ENCODE assay signal across 10 mouse cellular contexts in genomic region chr11:102165971-102166722, GRCm38 (mm10). TPM values are rescaled to one million over a fixed set of nuclear protein-coding genes. Genes with fewer than 3 reads are reported as not detected.
DNase-seq lines count a peak whose midpoint lies in the region; ATAC-seq and TF ChIP-seq lines count a peak whose summit lies in the region.
"Had no signal": no experiment of that assay in that cellular context is flagged by ENCODE, and none has a peak within 500 bp of the region (broad histone marks: within the 10 kb centered on the region; RNA-seq: fewer than 3 reads in every experiment).

No protein-coding gene starts in this region.

- H3K4me3 ChIP-seq in hindbrain, embryonic 15.5 days, result no peak overlapping the region
- H3K4me3 ChIP-seq in hindbrain, embryonic 14.5 days (replicated peaks; ENCODE audit: low read length), result no peak overlapping the region
- no peak overlapping the region for H3K4me3 ChIP-seq in intestine, postnatal 0 days (ENCODE audit: low read depth, low read length)
- H3K4me3 ChIP-seq: forebrain, embryonic 13.5 days had no signal

- peaks cover 49% of the 10 kb centered on the region for H3K36me3 ChIP-seq in hindbrain, embryonic 15.5 days
- peaks cover 78% of the 10 kb centered on the region for H3K36me3 ChIP-seq in hindbrain, embryonic 14.5 days (replicated peaks; ENCODE audit: control insufficient read depth, insufficient read depth)
- peaks cover 52% of the 10 kb centered on the region for H3K36me3 ChIP-seq in intestine, postnatal 0 days (ENCODE audit: control insufficient read depth, insufficient read depth)

- WGBS in hindbrain, embryonic 15.5 days, result 67% methylated on average over 6 of the region's 6 CpGs
- WGBS in hindbrain, embryonic 14.5 days, result 70% methylated on average over 6 of the region's 6 CpGs
- 18% methylated on average over 6 of the region's 6 CpGs for WGBS in intestine, postnatal 0 days

- H3K27me3 ChIP-seq in hindbrain, embryonic 15.5 days, result no peaks in the 10 kb centered on the region
- H3K27me3 ChIP-seq in hindbrain, embryonic 14.5 days (ENCODE audit: control insufficient read depth, insufficient read depth, low read length), result no peaks in the 10 kb centered on the region
- H3K27me3 ChIP-seq in intestine, postnatal 0 days (replicated peaks; ENCODE audit: control insufficient read depth, insufficient read depth, low read length), result no peaks in the 10 kb centered on the region
- H3K27me3 ChIP-seq: forebrain, embryonic 13.5 days had no signal

- peak; percentile 45; the same call in 1 of the 2 replicates for ATAC-seq in hindbrain, embryonic 15.5 days (ENCODE audit: low FRiP score, low read depth)
- ATAC-seq in hindbrain, embryonic 14.5 days (ENCODE audit: low FRiP score), result no peak
- peak; percentile 89 for ATAC-seq in intestine, postnatal 0 days
- ATAC-seq in activated CD4-positive, CD25-positive, alpha-beta regulatory T cell, adult 4 months, result no peak
- ATAC-seq: forebrain, embryonic 13.5 days had no signal

- H3K9ac ChIP-seq in hindbrain, embryonic 15.5 days, result no peak overlapping the region
- no peak overlapping the region for H3K9ac ChIP-seq in hindbrain, embryonic 14.5 days
- no peak overlapping the region for H3K9ac ChIP-seq in intestine, postnatal 0 days (ENCODE audit: low read depth, low read length)
- H3K9ac ChIP-seq: forebrain, embryonic 13.5 days had no signal

- no peak overlapping the region for H3K27ac ChIP-seq in hindbrain, embryonic 15.5 days (replicated peaks)
- H3K27ac ChIP-seq in hindbrain, embryonic 14.5 days, result no peak overlapping the region
- H3K27ac ChIP-seq in intestine, postnatal 0 days (ENCODE audit: low read depth, low read length), result peak overlapping the region; percentile 66

- no peak for TF ChIP-seq CTCF in intestine, postnatal 0 days (IDR thresholded peaks at IDR 0.05; ENCODE audit: low read depth)

- no peak for DNase-seq in hindbrain, embryonic 14.5 days (ENCODE audit: low spot score)
- DNase-seq in right cerebral cortex, adult 18-20 months, result peak; percentile 60
- no peak for DNase-seq in right cerebral cortex, postnatal 4 days
- peak; percentile 60 for DNase-seq in telencephalon, adult 2 months (ENCODE audit: low read depth, low spot score)
- no peak for DNase-seq in B cell, adult 2 months

- no peaks in the 10 kb centered on the region for H3K4me1 ChIP-seq in hindbrain, embryonic 15.5 days (replicated peaks)
- no peaks in the 10 kb centered on the region for H3K4me1 ChIP-seq in hindbrain, embryonic 14.5 days (replicated peaks; ENCODE audit: control insufficient read depth, insufficient read depth, low read length)
- 0 out of 2 replicates have a peak, but pooled peaks cover 3% of the 10 kb centered on the region for H3K4me1 ChIP-seq in intestine, postnatal 0 days (replicated peaks; ENCODE audit: control insufficient read depth, insufficient read depth, low read length)

- no peaks in the 10 kb centered on the region for H3K9me3 ChIP-seq in hindbrain, embryonic 15.5 days
- H3K9me3 ChIP-seq in hindbrain, embryonic 14.5 days (ENCODE audit: control insufficient read depth, low read length), result no peaks in the 10 kb centered on the region
- H3K9me3 ChIP-seq in intestine, postnatal 0 days (ENCODE audit: control insufficient read depth), result no peaks in the 10 kb centered on the region
- H3K9me3 ChIP-seq: forebrain, embryonic 13.5 days had no signal

- H3K4me2 ChIP-seq in hindbrain, embryonic 15.5 days, result no peak overlapping the region
- H3K4me2 ChIP-seq in hindbrain, embryonic 14.5 days (replicated peaks), result no peak overlapping the region
- H3K4me2 ChIP-seq in intestine, postnatal 0 days (replicated peaks; ENCODE audit: low read depth), result no peak overlapping the region
- H3K4me2 ChIP-seq: forebrain, embryonic 13.5 days had no signal

RNA-seq across cellular contexts. Expression of gene Tmem101, which starts 9.9 kb away (rescaled TPM):
- polyA plus RNA-seq in hindbrain, embryonic 15.5 days (2015; fragmentation: Nextera tagmentation; extraction: Ambion mirVana), result 41.8 and 44.1 TPM in 2 replicates
- 32.7 and 35.0 TPM in 2 replicates for polyA plus RNA-seq in hindbrain, embryonic 14.5 days (2014; fragmentation: Nextera tagmentation; extraction: Ambion mirVana)
- 10.9 and 11.4 TPM in 2 replicates for polyA plus RNA-seq in intestine, postnatal 0 days (2015; fragmentation: Nextera tagmentation; extraction: Ambion mirVana)
- 10 to 100 TPM; 13.5 to 15.4 TPM for polyA plus RNA-seq in activated CD4-positive, CD25-positive, alpha-beta regulatory T cell, adult 4 months (2017; shearing (Covaris generic))

RNA-seq across cellular contexts. Expression of gene Lsm12, which starts 18.9 kb away (rescaled TPM):
- polyA plus RNA-seq in hindbrain, embryonic 15.5 days (2015; fragmentation: Nextera tagmentation; extraction: Ambion mirVana), result 102 and 121 TPM in 2 replicates
- 78.6 and 81.9 TPM in 2 replicates for polyA plus RNA-seq in hindbrain, embryonic 14.5 days (2014; fragmentation: Nextera tagmentation; extraction: Ambion mirVana)
- polyA plus RNA-seq in intestine, postnatal 0 days (2015; fragmentation: Nextera tagmentation; extraction: Ambion mirVana), result 103 and 107 TPM in 2 replicates
- polyA plus RNA-seq in activated CD4-positive, CD25-positive, alpha-beta regulatory T cell, adult 4 months (2017; shearing (Covaris generic)), result 10 to 100 TPM; 44.8 to 78.5 TPM

RNA-seq across cellular contexts. Expression of gene Nags, which starts 20.8 kb away (rescaled TPM):
- not detected in 2 replicates for polyA plus RNA-seq in hindbrain, embryonic 15.5 days (2015; fragmentation: Nextera tagmentation; extraction: Ambion mirVana)
- 0.09 TPM in 1 of 2 replicates, not detected in the other for polyA plus RNA-seq in hindbrain, embryonic 14.5 days (2014; fragmentation: Nextera tagmentation; extraction: Ambion mirVana)
- polyA plus RNA-seq in intestine, postnatal 0 days (2015; fragmentation: Nextera tagmentation; extraction: Ambion mirVana), result 37.9 and 40.4 TPM in 2 replicates
- polyA plus RNA-seq in activated CD4-positive, CD25-positive, alpha-beta regulatory T cell, adult 4 months (2017; shearing (Covaris generic)), result not detected
- polyA plus RNA-seq: forebrain, embryonic 13.5 days had no signal

RNA-seq across cellular contexts. Expression of gene G6pc3, which starts 23.3 kb away (rescaled TPM):
- 40.4 and 41.2 TPM in 2 replicates for polyA plus RNA-seq in hindbrain, embryonic 15.5 days (2015; fragmentation: Nextera tagmentation; extraction: Ambion mirVana)
- polyA plus RNA-seq in hindbrain, embryonic 14.5 days (2014; fragmentation: Nextera tagmentation; extraction: Ambion mirVana), result 39.9 and 42.3 TPM in 2 replicates
- 20.4 and 21.1 TPM in 2 replicates for polyA plus RNA-seq in intestine, postnatal 0 days (2015; fragmentation: Nextera tagmentation; extraction: Ambion mirVana)
- polyA plus RNA-seq in activated CD4-positive, CD25-positive, alpha-beta regulatory T cell, adult 4 months (2017; shearing (Covaris generic)), result 10 to 100 TPM; 24.6 to 36.3 TPM

RNA-seq across cellular contexts. Expression of gene Pyy, which starts 58.5 kb away (rescaled TPM):
- 3.7 and 5.2 TPM in 2 replicates for polyA plus RNA-seq in hindbrain, embryonic 15.5 days (2015; fragmentation: Nextera tagmentation; extraction: Ambion mirVana)
- 4.3 and 4.4 TPM in 2 replicates for polyA plus RNA-seq in hindbrain, embryonic 14.5 days (2014; fragmentation: Nextera tagmentation; extraction: Ambion mirVana)
- 181 and 192 TPM in 2 replicates for polyA plus RNA-seq in intestine, postnatal 0 days (2015; fragmentation: Nextera tagmentation; extraction: Ambion mirVana)
- polyA plus RNA-seq in activated CD4-positive, CD25-positive, alpha-beta regulatory T cell, adult 4 months (2017; shearing (Covaris generic)), result not detected
- polyA plus RNA-seq: forebrain, embryonic 13.5 days; lung, embryonic 16.5 days had no signal

Comparison
In these comparisons a context has a peak if more than half of its experiments do, and no peak if none do; other contexts are left out.
1. ATAC-seq: peak in hindbrain, embryonic 15.5 days (single experiment) and intestine, postnatal 0 days (single experiment); none in hindbrain, embryonic 14.5 days (single experiment) and activated CD4-positive, CD25-positive, alpha-beta regulatory T cell, adult 4 months (single experiment).
2. DNase-seq: peak in right cerebral cortex, adult 18-20 months (single experiment) and telencephalon, adult 2 months (single experiment); none in hindbrain, embryonic 14.5 days (single experiment), right cerebral cortex, postnatal 4 days (single experiment) and B cell, adult 2 months (0 of 2).
3. RNA of gene Nags, which starts 20.8 kb away (polyA plus RNA-seq): 37.9 to 40.4 TPM in intestine, postnatal 0 days; 0.09 TPM in hindbrain, embryonic 14.5 days, not detected in hindbrain, embryonic 15.5 days and not detected in activated CD4-positive, CD25-positive, alpha-beta regulatory T cell, adult 4 months; every median in the first group is over 10 times any median in the second.